Mouse (Mus musculus): Measurements from ENCODE around the gene 4833439L19Rik. TPM values are rescaled to one million over a fixed set of nuclear protein-coding genes. Genes with fewer than 3 reads are reported as not detected.
"Not testable (repeated sequence)": the region's sequence is repeated elsewhere in the genome, so short reads cannot be mapped to it uniquely, and the experiment has no call there.

4833439L19Rik gene
- polyA plus RNA-seq (2021): 124 TPM

GRCm38 (mm10) chr13:54565201-54565581 is at the start of gene 4833439L19Rik:
TSS of gene 4833439L19Rik (minus strand) at chr13:54565435.
- ChIA-PET POLR2A (interaction anchor here (1.3 kb wide), 1 partner anchor 15 kb away, joined by 4 read pairs; no protein-coding TSS in a partner anchor), CTCF (interaction anchor here (1.1 to 1.6 kb wide), 3 partner anchors 14 to 98 kb away, joined by 3 to 4 read pairs (median 3); no protein-coding TSS in a partner anchor)
- H3K27me3 ChIP-seq: no peaks in the 10 kb centered on the region
- no peak for TF ChIP-seq CTCF (IDR thresholded peaks at IDR 0.05)
- in situ Hi-C loops (cut with MboI; ENCODE audit: low pct_unique_long_range_greater_than_20kb): no loop called here
- DNase-seq (ENCODE audit: low read depth, low spot score) (peak; percentile 33), ATAC-seq (peak; percentile 84)

GRCm38 (mm10) chr13:54613141-54613540 is 47.9 kb upstream of the 4833439L19Rik start:
- CTCF ChIA-PET: interaction anchor here (1.6 kb wide), 1 partner anchor 11 kb away, joined by 4 read pairs; no protein-coding TSS in a partner anchor
- H3K27me3 ChIP-seq; DNase-seq (ENCODE audit: low read depth, low spot score); ATAC-seq; POLR2A ChIA-PET; in situ Hi-C loops (cut with MboI; ENCODE audit: low pct_unique_long_range_greater_than_20kb): not testable (repeated sequence)

- ChIA-PET CTCF (no interaction called here), POLR2A (interaction anchor here (0.5 to 0.6 kb wide), 4 partner anchors 8 to 499 kb away, joined by 4 read pairs; no protein-coding TSS in a partner anchor)
- ATAC-seq (peak; percentile 10), DNase-seq (ENCODE audit: low read depth, low spot score) (no peak)
- no peak for TF ChIP-seq CTCF (IDR thresholded peaks at IDR 0.05)
- in situ Hi-C loops (cut with MboI; ENCODE audit: low pct_unique_long_range_greater_than_20kb): no loop called here
- H3K27me3 ChIP-seq: no peaks in the 10 kb centered on the region
Observed at GRCm38 (mm10) chr13:54610972-54611754, 45.9 kb upstream of the 4833439L19Rik start, which contains the start of gene Cltb. TSS of gene Cltb (minus strand) at chr13:54611344.

GRCm38 (mm10) chr13:54610613-54610971 is 45.4 kb upstream of the 4833439L19Rik start:
- in situ Hi-C loops (cut with MboI; ENCODE audit: low pct_unique_long_range_greater_than_20kb): no loop called here
- ChIA-PET CTCF (no interaction called here), POLR2A (interaction anchor here (0.5 kb wide), 2 partner anchors 10 to 62 kb away, joined by 4 read pairs; no protein-coding TSS in a partner anchor)
- H3K27me3 ChIP-seq: no peaks in the 10 kb centered on the region
- TF ChIP-seq CTCF (IDR thresholded peaks at IDR 0.05): no peak
- no peak for ATAC-seq
- DNase-seq (ENCODE audit: low read depth, low spot score): no peak

- in situ Hi-C loops (cut with MboI; ENCODE audit: low pct_unique_long_range_greater_than_20kb): no loop called here
- TF ChIP-seq CTCF (IDR thresholded peaks at IDR 0.05): no peak
- ATAC-seq (peak; percentile 1), DNase-seq (ENCODE audit: low read depth, low spot score) (no peak)
- ChIA-PET POLR2A (interaction anchor here (1.0 to 1.1 kb wide), 2 partner anchors 20 to 78 kb away, joined by 3 read pairs; partner anchors contain the start of genes Higd2a and Nop16), CTCF (interaction anchor here (1.2 to 1.9 kb wide), 3 partner anchors 9 to 93 kb away, joined by 3 to 10 read pairs (median 9); no protein-coding TSS in a partner anchor)
- no peaks in the 10 kb centered on the region for H3K27me3 ChIP-seq
Observed at GRCm38 (mm10) chr13:54609301-54609700, 44.1 kb upstream of the 4833439L19Rik start.

GRCm38 (mm10) chr13:54608666-54609065 is 43.4 kb upstream of the 4833439L19Rik start:
- CTCF ChIA-PET: interaction anchor here (1.0 to 1.9 kb wide), 4 partner anchors 9 to 93 kb away, joined by 3 to 10 read pairs (median 7); partner anchors contain the start of gene Faf2
- peak; percentile 94 for ATAC-seq

GRCm38 (mm10) chr13:54608002-54608401 is 42.8 kb upstream of the 4833439L19Rik start:
- ChIA-PET CTCF (interaction anchor here (1.0 to 1.5 kb wide), 2 partner anchors 14 to 16 kb away, joined by 5 to 10 read pairs; partner anchors contain the start of gene Faf2), POLR2A (interaction anchor here (0.6 to 1.1 kb wide), 3 partner anchors 11 to 79 kb away, joined by 3 to 4 read pairs (median 3); no protein-coding TSS in a partner anchor)
- in situ Hi-C loops (cut with MboI; ENCODE audit: low pct_unique_long_range_greater_than_20kb): no loop called here

More at GRCm38 (mm10) chr13:54608666-54609065, 43.4 kb upstream of the 4833439L19Rik start:
- no peak for TF ChIP-seq CTCF (IDR thresholded peaks at IDR 0.05)
- POLR2A ChIA-PET: interaction anchor here (1.0 to 1.1 kb wide), 2 partner anchors 19 to 78 kb away, joined by 3 read pairs; partner anchors contain the start of genes Higd2a and Nop16
- H3K27me3 ChIP-seq: no peaks in the 10 kb centered on the region
- in situ Hi-C loops (cut with MboI; ENCODE audit: low pct_unique_long_range_greater_than_20kb): no loop called here
- peak; percentile 96 for DNase-seq (ENCODE audit: low read depth, low spot score)

GRCm38 (mm10) chr13:54607204-54607603 is 42.0 kb upstream of the 4833439L19Rik start:
- POLR2A ChIA-PET: interaction anchor here (0.5 to 1.7 kb wide), 2 partner anchors 10 to 15 kb away, joined by 3 read pairs; no protein-coding TSS in a partner anchor
- CTCF ChIA-PET: no interaction called here
- H3K27me3 ChIP-seq: no peaks in the 10 kb centered on the region
- in situ Hi-C loops (cut with MboI; ENCODE audit: low pct_unique_long_range_greater_than_20kb): no loop called here
- no peak for ATAC-seq
- no peak for TF ChIP-seq CTCF (IDR thresholded peaks at IDR 0.05)
- no peak for DNase-seq (ENCODE audit: low read depth, low spot score)

More at GRCm38 (mm10) chr13:54608002-54608401, 42.8 kb upstream of the 4833439L19Rik start:
- no peak for TF ChIP-seq CTCF (IDR thresholded peaks at IDR 0.05)
- no peak for ATAC-seq
- no peaks in the 10 kb centered on the region for H3K27me3 ChIP-seq
- DNase-seq (ENCODE audit: low read depth, low spot score): no peak

- DNase-seq (ENCODE audit: low read depth, low spot score) (no peak), ATAC-seq (no peak)
- no peaks in the 10 kb centered on the region for H3K27me3 ChIP-seq
- ChIA-PET CTCF (no interaction called here), POLR2A (interaction anchor here (0.7 to 1.7 kb wide), 5 partner anchors 9 to 661 kb away, joined by 3 to 4 read pairs (median 3); partner anchors contain the start of genes Faf2, Higd2a and Nop16)
- in situ Hi-C loops (cut with MboI; ENCODE audit: low pct_unique_long_range_greater_than_20kb): no loop called here
- TF ChIP-seq CTCF (IDR thresholded peaks at IDR 0.05): no peak
Observed at GRCm38 (mm10) chr13:54605426-54605825, 40.2 kb upstream of the 4833439L19Rik start.

GRCm38 (mm10) chr13:54604221-54604620 is 39.0 kb upstream of the 4833439L19Rik start:
- no peak for TF ChIP-seq CTCF (IDR thresholded peaks at IDR 0.05)
- DNase-seq (ENCODE audit: low read depth, low spot score) (no peak), ATAC-seq (no peak)
- POLR2A ChIA-PET: interaction anchor here (1.3 kb wide), 1 partner anchor 17 kb away, joined by 3 read pairs; the partner anchor contains the start of gene Faf2
- in situ Hi-C loops (cut with MboI; ENCODE audit: low pct_unique_long_range_greater_than_20kb): no loop called here
- no peaks in the 10 kb centered on the region for H3K27me3 ChIP-seq
- CTCF ChIA-PET: interaction anchor here (1.1 to 1.4 kb wide), 2 partner anchors 14 to 17 kb away, joined by 3 to 5 read pairs; partner anchors contain the start of gene Faf2
